Mouse (Mus musculus) B cell, adult 62 days (primary cell): ENCODE results near the gene Notch4. TPM values are rescaled to one million over a fixed set of nuclear protein-coding genes. Genes with fewer than 3 reads are reported as not detected.

Source experiments
- total RNA-seq: library from RNA; stranded (reverse); gene quantifications from 4 replicates; pipeline ENCODE4 v1.2.4, GENCODE M21; 2023

The Notch4 gene
- total RNA-seq, result 0.36 to 1.6 TPM (median 0.63 TPM) in 4 replicates

GRCm38 (mm10) chr17:34564003-34564421 lies at the start of gene Notch4:
Gene Notch4 (plus strand): TSS chr17:34564268.

GRCm38 (mm10) chr17:34517252-34517651 lies 46.8 kb upstream of the Notch4 start, which contains the start of gene Btnl6:
Gene Btnl6 (minus strand): TSS chr17:34517352.

GRCm38 (mm10) chr17:34589681-34590101 lies 25.6 kb downstream of the Notch4 start, which contains the start of gene Gpsm3:
Gene Gpsm3 (plus strand): TSS chr17:34589806.

GRCm38 (mm10) chr17:34591029-34591993 lies 27.2 kb downstream of the Notch4 start, which contains the start of gene Pbx2:
Gene Pbx2 (plus strand): TSS chr17:34591266.

GRCm38 (mm10) chr17:34597566-34598095 lies 33.6 kb downstream of the Notch4 start, which contains the start of gene Ager:
Gene Ager (plus strand): TSS chr17:34597862.

GRCm38 (mm10) chr17:34603375-34604060 lies 39.5 kb downstream of the Notch4 start, which contains the start of gene Rnf5:
Gene Rnf5 (minus strand): TSS chr17:34603690.

GRCm38 (mm10) chr17:34604061-34604508 lies 40.0 kb downstream of the Notch4 start, which contains the start of gene Agpat1:
Gene Agpat1 (plus strand): TSS chr17:34604262.

GRCm38 (mm10) chr17:34615871-34616270 lies 51.8 kb downstream of the Notch4 start, which contains the start of gene Egfl8:
Gene Egfl8 (minus strand): TSS chr17:34615971.

GRCm38 (mm10) chr17:34627943-34628643 lies 64.0 kb downstream of the Notch4 start, which contains the start of gene Ppt2:
Gene Ppt2 (minus strand): TSS chr17:34628510.

GRCm38 (mm10) chr17:34629221-34629751 lies 65.2 kb downstream of the Notch4 start, which contains the start of gene Prrt1:
Gene Prrt1 (plus strand): TSS chr17:34629533.

Other genes starting within 250 kb of the Notch4 start
- gene H2-Eb2, start 238.6 kb upstream of the Notch4 start, total RNA-seq, result 39.5 to 45.2 TPM (median 44.6 TPM) in 4 replicates
- 8.7 to 12.1 TPM (median 11.4 TPM) in 4 replicates for gene Btnl2, start 209.4 kb upstream of the Notch4 start, total RNA-seq
- 2.4 to 4.0 TPM (median 3.3 TPM) in 4 replicates for gene Btnl1, start 187.1 kb upstream of the Notch4 start, total RNA-seq
- 15.9 to 24.9 TPM (median 20.4 TPM) in 4 replicates for gene BC051142, start 165.4 kb upstream of the Notch4 start, total RNA-seq
- gene Btnl4, start 87.0 kb upstream of the Notch4 start, total RNA-seq, result not detected in 4 replicates
- gene Btnl6, start 46.9 kb upstream of the Notch4 start, total RNA-seq, result not detected in 4 replicates
- gene Gpsm3, start 25.5 kb downstream of the Notch4 start, total RNA-seq, result 117 to 138 TPM (median 127 TPM) in 4 replicates
- gene Pbx2, start 27.0 kb downstream of the Notch4 start, total RNA-seq, result 47.4 to 53.9 TPM (median 53.5 TPM) in 4 replicates
- gene Ager, start 33.6 kb downstream of the Notch4 start, total RNA-seq, result 3.6 to 4.4 TPM (median 4.3 TPM) in 4 replicates
- 25.6 to 33.1 TPM (median 27.8 TPM) in 4 replicates for gene Rnf5, start 39.4 kb downstream of the Notch4 start, total RNA-seq
- 59.3 to 69.6 TPM (median 64.7 TPM) in 4 replicates for gene Agpat1, start 40.0 kb downstream of the Notch4 start, total RNA-seq
- gene Egfl8, start 51.7 kb downstream of the Notch4 start, total RNA-seq, result not detected in 4 replicates
- 2.5 to 3.9 TPM (median 3.0 TPM) in 4 replicates for gene Ppt2, start 64.2 kb downstream of the Notch4 start, total RNA-seq
- gene Prrt1, start 65.3 kb downstream of the Notch4 start, total RNA-seq, result 0.38 TPM in 1 of 4 replicates, not detected in the others
- gene Fkbpl, start 80.5 kb downstream of the Notch4 start, total RNA-seq, result 2.2 to 6.7 TPM (median 3.2 TPM) in 4 replicates
- 66.0 to 75.7 TPM (median 68.0 TPM) in 4 replicates for gene Atf6b, start 82.9 kb downstream of the Notch4 start, total RNA-seq
- 0.09 to 0.19 TPM (median 0.13 TPM) in 4 replicates for gene Tnxb, start 106.3 kb downstream of the Notch4 start, total RNA-seq
- gene C4b, start 179.6 kb downstream of the Notch4 start, total RNA-seq, result 1.5 to 2.8 TPM (median 2.1 TPM) in 4 replicates
- gene Cyp21a1, start 240.3 kb downstream of the Notch4 start, total RNA-seq, result not detected in 4 replicates